Mouse (Mus musculus): ENCODE measurements around the gene Arhgap28. TPM values are rescaled to one million over a fixed set of nuclear protein-coding genes. Genes with fewer than 3 reads are reported as not detected.

The Arhgap28 gene
- polyA plus RNA-seq, 1 experiment from 2014 or later = 57.5 TPM

- 72% methylated on average over 3 of the region's 3 CpGs for WGBS
- Histone ChIP-seq H3K4me1 (peaks cover 47% of the 10 kb centered on the region), H3K36me3 (replicated peaks) (no peaks in the 10 kb centered on the region), H3K4me3 (no peak overlapping the region), H3K27me3 (replicated peaks; ENCODE audit: low read depth, poor library complexity, severe bottlenecking) (no peaks in the 10 kb centered on the region), H3K9me3 (no peaks in the 10 kb centered on the region), H3K27ac (replicated peaks) (no peak overlapping the region)
- no peak for DNase-seq (ENCODE audit: low spot score)
Measured at GRCm38 (mm10) chr17:67980573-67980972, 23.3 kb downstream of the Arhgap28 start.

GRCm38 (mm10) chr17:67979248-67979647, 24.7 kb downstream of the Arhgap28 start:
- Histone ChIP-seq H3K4me1 (peaks cover 52% of the 10 kb centered on the region), H3K27ac (replicated peaks) (no peak overlapping the region; the same call in 1 of the 2 replicates), H3K9me3 (no peaks in the 10 kb centered on the region), H3K4me3 (no peak overlapping the region), H3K27me3 (replicated peaks; ENCODE audit: low read depth, poor library complexity, severe bottlenecking) (no peaks in the 10 kb centered on the region), H3K36me3 (replicated peaks) (no peaks in the 10 kb centered on the region; the same call in 1 of the 2 replicates)
- 84% methylated on average over 5 of the region's 5 CpGs for WGBS
- DNase-seq (ENCODE audit: low spot score) = no peak

- Histone ChIP-seq H3K36me3 (replicated peaks) (no peaks in the 10 kb centered on the region; the same call in 1 of the 2 replicates), H3K4me3 (no peak overlapping the region), H3K9me3 (no peaks in the 10 kb centered on the region), H3K27ac (replicated peaks) (no peak overlapping the region; the same call in 1 of the 2 replicates), H3K27me3 (replicated peaks; ENCODE audit: low read depth, poor library complexity, severe bottlenecking) (no peaks in the 10 kb centered on the region), H3K4me1 (peaks cover 53% of the 10 kb centered on the region)
- no peak for DNase-seq (ENCODE audit: low spot score)
- 26% methylated on average over 3 of the region's 3 CpGs for WGBS
Measured at GRCm38 (mm10) chr17:67978786-67979185, 25.1 kb downstream of the Arhgap28 start.

GRCm38 (mm10) chr17:67976465-67976864, 27.5 kb downstream of the Arhgap28 start:
- no peak overlapping the region for H3K27ac ChIP-seq (replicated peaks)
- H3K4me3 ChIP-seq = no peak overlapping the region
- no peaks in the 10 kb centered on the region for H3K27me3 ChIP-seq (replicated peaks; ENCODE audit: low read depth, poor library complexity, severe bottlenecking)
- H3K4me1 ChIP-seq = peaks cover 50% of the 10 kb centered on the region
- WGBS = 35% methylated on average over 2 of the region's 2 CpGs
- no peaks in the 10 kb centered on the region for H3K9me3 ChIP-seq
- no peak for DNase-seq (ENCODE audit: low spot score)
- no peaks in the 10 kb centered on the region; the same call in 1 of the 2 replicates for H3K36me3 ChIP-seq (replicated peaks)

- Histone ChIP-seq H3K4me1 (peaks cover 49% of the 10 kb centered on the region), H3K27me3 (replicated peaks; ENCODE audit: low read depth, poor library complexity, severe bottlenecking) (no peaks in the 10 kb centered on the region), H3K4me3 (no peak overlapping the region), H3K36me3 (replicated peaks) (no peaks in the 10 kb centered on the region; the same call in 1 of the 2 replicates), H3K27ac (replicated peaks) (no peak overlapping the region), H3K9me3 (no peaks in the 10 kb centered on the region)
- DNase-seq (ENCODE audit: low spot score) = no peak
Measured at GRCm38 (mm10) chr17:67976027-67976426, 27.9 kb downstream of the Arhgap28 start.

- H3K36me3 ChIP-seq (replicated peaks) = no peaks in the 10 kb centered on the region; the same call in 1 of the 2 replicates
- H3K9me3 ChIP-seq = no peaks in the 10 kb centered on the region
- no peak overlapping the region for H3K4me3 ChIP-seq
- peak overlapping the region; percentile 35; the same call in 1 of the 2 replicates for H3K27ac ChIP-seq (replicated peaks)
- 31% methylated on average over 2 of the region's 2 CpGs for WGBS
- peaks cover 41% of the 10 kb centered on the region for H3K4me1 ChIP-seq
- H3K27me3 ChIP-seq (replicated peaks; ENCODE audit: low read depth, poor library complexity, severe bottlenecking) = no peaks in the 10 kb centered on the region
- no peak for DNase-seq (ENCODE audit: low spot score)
Measured at GRCm38 (mm10) chr17:67974679-67975078, 29.2 kb downstream of the Arhgap28 start.

- no peak for DNase-seq (ENCODE audit: low spot score)
- no peaks in the 10 kb centered on the region for H3K27me3 ChIP-seq (replicated peaks; ENCODE audit: low read depth, poor library complexity, severe bottlenecking)
- H3K27ac ChIP-seq (replicated peaks) = no peak overlapping the region
- WGBS = 87% methylated on average over 8 of the region's 8 CpGs
- H3K9me3 ChIP-seq = no peaks in the 10 kb centered on the region
- peaks cover 14% of the 10 kb centered on the region for H3K4me1 ChIP-seq
- no peak overlapping the region for H3K4me3 ChIP-seq
- H3K36me3 ChIP-seq (replicated peaks) = peaks cover 2% of the 10 kb centered on the region; the same call in 1 of the 2 replicates
Measured at GRCm38 (mm10) chr17:67966853-67967540, 36.9 kb downstream of the Arhgap28 start.

- Histone ChIP-seq H3K27me3 (replicated peaks; ENCODE audit: low read depth, poor library complexity, severe bottlenecking) (no peaks in the 10 kb centered on the region), H3K27ac (replicated peaks) (no peak overlapping the region), H3K4me1 (peaks cover 28% of the 10 kb centered on the region), H3K9me3 (no peaks in the 10 kb centered on the region), H3K4me3 (no peak overlapping the region), H3K36me3 (replicated peaks) (peaks cover 6% of the 10 kb centered on the region; the same call in 1 of the 2 replicates)
- WGBS = 90% methylated on average over 6 of the region's 6 CpGs
- DNase-seq (ENCODE audit: low spot score) = no peak
Measured at GRCm38 (mm10) chr17:67962858-67963257, 41.1 kb downstream of the Arhgap28 start.

GRCm38 (mm10) chr17:67962020-67962419, 41.9 kb downstream of the Arhgap28 start:
- H3K9me3 ChIP-seq = no peaks in the 10 kb centered on the region
- H3K27ac ChIP-seq (replicated peaks) = no peak overlapping the region
- DNase-seq (ENCODE audit: low spot score) = no peak
- no peaks in the 10 kb centered on the region for H3K27me3 ChIP-seq (replicated peaks; ENCODE audit: low read depth, poor library complexity, severe bottlenecking)
- H3K4me3 ChIP-seq = no peak overlapping the region
- WGBS = 94% methylated on average over 8 of the region's 8 CpGs
- H3K4me1 ChIP-seq = peaks cover 31% of the 10 kb centered on the region
- H3K36me3 ChIP-seq (replicated peaks) = peaks cover 6% of the 10 kb centered on the region; the same call in 1 of the 2 replicates

GRCm38 (mm10) chr17:67958909-67959308, 45.0 kb downstream of the Arhgap28 start:
- H3K9me3 ChIP-seq = no peaks in the 10 kb centered on the region
- peaks cover 6% of the 10 kb centered on the region; the same call in 1 of the 2 replicates for H3K36me3 ChIP-seq (replicated peaks)
- no peak overlapping the region for H3K4me3 ChIP-seq
- H3K27me3 ChIP-seq (replicated peaks; ENCODE audit: low read depth, poor library complexity, severe bottlenecking) = no peaks in the 10 kb centered on the region
- no peak overlapping the region for H3K27ac ChIP-seq (replicated peaks)
- peaks cover 54% of the 10 kb centered on the region for H3K4me1 ChIP-seq
- no peak for DNase-seq (ENCODE audit: low spot score)
- 82% methylated on average over 7 of the region's 7 CpGs for WGBS

GRCm38 (mm10) chr17:67957603-67958002, 46.3 kb downstream of the Arhgap28 start:
- no peak for DNase-seq (ENCODE audit: low spot score)
- no peaks in the 10 kb centered on the region for H3K9me3 ChIP-seq
- 78% methylated on average over 1 of the region's 1 CpGs for WGBS
- H3K4me1 ChIP-seq = peaks cover 61% of the 10 kb centered on the region
- H3K36me3 ChIP-seq (replicated peaks) = peaks cover 6% of the 10 kb centered on the region; the same call in 1 of the 2 replicates
- H3K27me3 ChIP-seq (replicated peaks; ENCODE audit: low read depth, poor library complexity, severe bottlenecking) = no peaks in the 10 kb centered on the region
- no peak overlapping the region for H3K27ac ChIP-seq (replicated peaks)
- H3K4me3 ChIP-seq = no peak overlapping the region

- H3K36me3 ChIP-seq (replicated peaks) = no peaks in the 10 kb centered on the region
- 13% methylated on average over 10 of the region's 10 CpGs for WGBS
- DNase-seq (ENCODE audit: low spot score) = peak; percentile 64
- H3K4me3 ChIP-seq = peak overlapping the region; percentile 36; the same call in 1 of the 2 replicates
- no peaks in the 10 kb centered on the region for H3K9me3 ChIP-seq
- H3K27me3 ChIP-seq (replicated peaks; ENCODE audit: low read depth, poor library complexity, severe bottlenecking) = no peaks in the 10 kb centered on the region
- peak overlapping the region; percentile 82 for H3K27ac ChIP-seq (replicated peaks)
- H3K4me1 ChIP-seq = peaks cover 77% of the 10 kb centered on the region
Measured at GRCm38 (mm10) chr17:67955876-67956690, 47.8 kb downstream of the Arhgap28 start.

All from embryonic facial prominence, embryonic 10.5 days (tissue).